Mouse (Mus musculus) R1 (cell line): ENCODE measurements at regions not wholly inside any gene's neighbourhood (a gene's known extent, or its start where the extent isn't known, plus 50 kb on each side); places are given as distances from the start of the nearest gene placed in this dataset.

Experiments used
- DNase-seq: peaks from one replicate; pipeline ENCODE4 v3.0.0-alpha.2; 2018; ENCODE audit warnings: low read depth, low spot score

DNA sequence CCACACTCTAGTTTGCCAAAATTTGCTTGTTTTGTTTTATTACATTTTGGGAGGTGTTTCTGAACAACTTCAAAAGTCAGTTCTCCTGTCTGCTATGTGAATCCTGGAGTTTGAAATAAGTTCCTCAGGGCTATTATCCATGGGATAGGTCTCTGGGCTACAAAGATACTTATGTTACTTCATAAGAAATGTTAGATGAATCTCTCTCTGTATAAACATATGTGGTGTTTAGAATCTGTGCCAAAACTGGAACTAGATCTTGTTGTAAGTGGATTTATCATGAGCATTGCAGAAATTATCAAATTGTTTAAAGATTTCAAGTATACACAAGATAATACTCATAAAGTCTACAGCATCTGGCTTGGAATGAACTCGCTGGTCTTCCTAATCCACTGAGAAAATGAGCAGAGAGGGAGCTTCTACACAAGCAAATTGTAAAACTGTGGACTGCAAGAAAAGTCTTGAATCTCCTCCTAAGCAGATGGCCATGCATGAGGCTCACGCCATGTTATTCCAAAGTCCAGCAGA lies 355.2 kb upstream of the Robo1 start:
- no peak for DNase-seq

GRCm38 (mm10) chr16:71963579-71963978 lies 344.5 kb upstream of the Robo1 start:
- DNase-seq = no peak

- DNase-seq = no peak
These were observed 334.3 kb upstream of the Robo1 start for GRCm38 (mm10) chr16:71973811-71974210.

- no peak for DNase-seq
These were observed 310.4 kb upstream of the Robo1 start for GRCm38 (mm10) chr16:71997634-71998278.

GRCm38 (mm10) chr16:72027404-72028215 lies 280.5 kb upstream of the Robo1 start:
- DNase-seq = peak; percentile 30

GRCm38 (mm10) chr16:72028216-72028610 lies 279.9 kb upstream of the Robo1 start:
- DNase-seq = peak; percentile 5

GRCm38 (mm10) chr16:72028798-72029197 lies 279.3 kb upstream of the Robo1 start:
- peak; percentile 10 for DNase-seq

DNA sequence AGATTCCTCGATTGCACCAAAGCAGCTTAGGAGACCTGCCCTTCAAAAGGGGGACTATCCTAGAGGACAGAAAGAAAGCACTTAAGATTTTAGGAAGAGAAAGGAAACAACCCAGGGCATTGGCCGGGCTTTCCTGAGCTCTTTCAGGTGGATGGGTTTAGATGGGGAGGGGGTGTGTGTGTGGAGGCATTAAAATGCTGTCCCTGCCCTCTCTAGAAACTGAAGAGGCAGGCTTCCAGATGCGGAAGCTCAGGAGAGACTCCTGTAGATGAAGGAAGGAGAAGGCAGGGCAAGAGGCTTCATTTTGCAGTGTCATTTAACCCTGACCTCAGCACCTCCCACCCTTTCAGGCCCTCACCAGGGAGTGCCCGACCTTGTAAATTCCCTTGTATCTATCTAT lies 278.8 kb upstream of the Robo1 start:
- DNase-seq = no peak

DNA sequence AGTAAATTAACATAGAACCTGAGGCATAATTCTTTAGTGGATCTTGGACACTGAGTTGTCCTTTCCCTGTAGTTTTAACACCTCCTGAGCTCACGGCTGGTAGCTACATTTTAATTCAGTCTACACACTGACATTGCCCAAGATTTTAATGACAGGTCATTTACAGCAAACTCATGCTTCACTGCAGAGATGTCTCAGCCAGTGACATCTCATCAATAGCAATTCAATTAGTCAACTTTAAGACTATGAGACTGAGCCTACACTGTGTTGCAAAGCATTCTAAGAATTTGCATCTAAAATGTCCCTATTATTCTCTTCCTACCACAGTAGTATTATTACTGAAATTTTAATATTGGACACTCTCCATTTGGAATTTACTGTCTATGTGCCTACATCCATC lies 239.9 kb upstream of the Robo1 start:
- DNase-seq = no peak

DNA sequence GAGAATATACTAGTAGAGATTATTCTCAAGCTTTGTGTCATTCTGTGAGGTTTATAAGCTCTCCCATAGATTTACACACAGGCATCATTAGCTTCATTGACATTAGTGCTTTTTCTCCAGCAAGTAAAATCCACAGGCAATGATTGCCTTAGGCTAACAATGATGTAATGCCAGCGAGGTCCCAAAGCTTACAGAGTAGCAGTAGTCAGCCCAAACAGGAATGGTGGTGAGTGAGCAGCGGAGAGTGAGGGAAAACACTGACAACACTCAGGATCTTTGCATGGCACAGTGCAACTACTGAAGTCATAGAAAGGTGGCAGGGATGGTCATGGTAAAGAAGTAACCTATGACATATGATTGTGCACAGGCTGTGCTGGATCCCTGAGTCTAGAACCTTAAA lies 238.5 kb upstream of the Robo1 start:
- no peak for DNase-seq

GRCm38 (mm10) chr16:72071756-72072471 lies 236.2 kb upstream of the Robo1 start:
- DNase-seq = peak; percentile 51

DNA sequence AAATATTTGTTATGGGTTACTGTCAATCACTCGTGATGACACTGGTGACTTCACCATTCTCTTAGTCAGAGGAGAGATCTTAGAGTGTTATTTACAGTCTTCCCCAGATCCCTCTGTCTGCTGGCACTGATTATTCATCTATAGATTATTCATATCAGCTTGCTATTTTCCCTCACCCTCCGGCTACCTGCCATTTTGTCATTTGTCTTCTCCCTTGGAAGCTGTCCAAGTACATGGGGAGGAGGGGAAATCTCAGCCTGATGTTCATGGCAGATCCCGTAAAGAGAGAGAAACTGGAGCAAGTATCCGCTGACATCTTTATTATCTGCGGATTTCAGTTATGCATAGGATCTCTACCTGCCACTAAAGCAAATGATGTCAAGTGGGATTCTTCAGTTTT lies 222.9 kb upstream of the Robo1 start:
- DNase-seq = no peak

GRCm38 (mm10) chr16:72088053-72088452 lies 220.1 kb upstream of the Robo1 start:
- no peak for DNase-seq

DNA sequence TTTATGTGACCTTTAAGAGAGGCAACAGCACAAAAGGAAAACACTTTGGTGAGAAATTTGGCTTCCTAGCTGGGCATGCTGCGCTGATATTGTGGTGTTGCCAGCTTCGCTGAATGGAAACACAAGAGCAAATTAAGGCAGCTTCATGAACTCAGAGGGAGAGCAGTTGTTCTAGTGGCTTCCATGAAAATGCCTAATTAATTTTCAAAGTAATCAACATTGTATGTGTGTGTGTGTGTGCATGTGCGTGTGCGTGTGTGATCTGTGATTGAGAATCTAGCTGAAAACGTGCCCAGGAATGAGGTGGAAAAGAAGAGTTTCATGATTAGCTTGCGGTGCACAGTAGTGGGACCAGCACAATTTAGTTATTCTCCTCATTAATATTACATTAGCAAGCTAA lies 219.2 kb upstream of the Robo1 start:
- no peak for DNase-seq
